Mouse (Mus musculus) 3134 (cell line): ENCODE data around the gene Acot6.
A peak's percentile ranks its signal among the peaks of the same experiment; 100 is the strongest.
"Not testable (repeated sequence)": the region's sequence is repeated elsewhere in the genome, so short reads cannot be mapped to it uniquely, and the experiment has no call there.

Experiments used
- DNase-seq: peaks from one replicate; pipeline ENCODE4 v3.0.0-alpha.2; 2011; ENCODE audit warnings: low spot score; ENCODE audit not compliant: insufficient read length; ENCODE audit errors: extremely low read depth

Acot6 gene

DNA sequence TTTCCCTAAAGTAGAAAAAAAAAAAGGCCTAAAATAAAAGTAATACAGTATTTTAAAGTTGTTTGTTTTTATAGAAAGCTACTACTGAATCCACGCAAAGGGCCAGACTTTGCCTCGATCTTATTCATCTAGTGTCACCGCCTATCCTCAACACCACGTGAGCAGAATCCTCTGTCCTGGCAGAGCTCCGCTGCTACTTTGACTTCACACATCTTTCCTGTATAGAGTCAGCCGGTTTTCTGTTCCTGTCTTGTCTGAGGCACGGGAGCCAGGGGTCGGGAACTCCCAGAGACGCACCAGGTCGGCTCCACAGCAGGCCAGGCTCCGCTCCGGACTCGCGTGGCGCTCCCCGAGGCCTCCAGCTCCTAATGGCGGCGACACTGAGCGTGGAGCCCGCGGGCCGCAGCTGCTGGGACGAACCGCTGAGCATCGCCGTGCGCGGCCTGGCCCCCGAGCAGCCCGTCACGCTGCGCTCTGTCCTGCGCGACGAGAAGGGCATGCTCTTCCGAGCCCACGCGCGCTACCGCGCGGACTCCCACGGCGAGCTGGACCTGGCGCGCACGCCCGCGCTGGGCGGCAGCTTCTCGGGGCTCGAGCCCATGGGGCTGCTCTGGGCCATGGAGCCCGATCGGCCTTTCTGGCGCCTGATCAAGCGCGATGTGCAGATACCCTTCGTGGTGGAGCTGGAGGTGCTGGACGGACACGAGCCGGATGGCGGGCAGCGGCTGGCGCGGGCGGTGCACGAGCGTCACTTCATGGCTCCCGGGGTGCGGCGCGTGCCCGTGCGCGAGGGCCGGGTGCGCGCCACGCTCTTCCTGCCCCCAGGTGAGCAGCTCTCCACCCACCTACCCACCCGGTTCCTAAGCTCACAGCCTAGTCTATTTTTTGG, at the start of gene Acot6:
TSS of gene Acot6 (plus strand) at position 51 of the 889 bp plus-strand sequence.
- DNase-seq = peak; percentile 71

DNA sequence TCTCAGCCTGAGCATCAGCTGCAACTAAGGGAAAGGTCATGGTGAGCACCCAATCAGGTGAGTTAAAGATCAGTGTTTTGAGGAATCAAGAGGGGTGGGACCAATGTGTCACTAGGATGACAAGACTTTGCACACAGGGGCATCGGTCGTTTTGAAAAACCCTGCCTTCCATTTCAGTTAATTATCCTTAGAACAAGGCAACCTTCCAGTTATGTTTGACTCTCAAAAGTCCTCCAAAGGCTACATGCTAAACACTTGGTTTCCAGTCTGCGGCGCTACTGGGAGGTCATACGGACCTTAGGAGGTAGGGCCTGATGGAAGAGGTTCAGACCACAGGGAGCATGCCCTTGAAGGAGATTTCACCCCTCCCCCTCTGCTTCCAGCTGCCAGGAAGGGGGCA, 49.7 kb upstream of the Acot6 start:
- not testable (repeated sequence) for DNase-seq

DNA sequence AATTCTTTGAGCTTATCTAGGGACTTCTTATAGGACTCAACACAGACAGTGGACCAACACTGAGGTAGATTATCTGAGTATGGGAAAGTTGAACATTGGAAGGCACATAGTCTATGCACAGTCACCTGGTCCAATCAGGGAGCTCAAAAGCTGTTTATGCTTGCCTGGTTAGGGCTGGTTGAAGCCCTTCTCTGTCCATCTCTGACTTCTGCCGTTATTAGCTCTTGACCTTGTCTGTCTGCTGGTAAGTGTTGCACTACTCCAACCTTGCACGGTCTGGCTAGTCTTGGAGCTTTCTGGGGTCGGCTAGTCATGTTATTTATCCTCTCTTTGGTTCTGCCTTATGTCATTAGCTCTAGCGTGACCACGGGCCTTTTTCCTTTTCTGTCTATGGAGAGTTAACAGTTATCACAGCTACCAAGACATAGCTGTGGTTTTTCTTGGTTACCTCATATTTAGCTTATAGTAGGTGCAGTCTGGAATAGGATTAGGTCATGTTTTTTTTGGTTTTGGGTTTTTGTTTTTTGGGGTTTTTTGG, 48.4 kb upstream of the Acot6 start, which contains the start of gene Acot3:
TSS of gene Acot3 (plus strand) at position 208 of the 538 bp plus-strand sequence.
- no peak for DNase-seq

GRCm38 (mm10) chr12:84052609-84053008, 47.8 kb upstream of the Acot6 start:
- no peak for DNase-seq

DNA sequence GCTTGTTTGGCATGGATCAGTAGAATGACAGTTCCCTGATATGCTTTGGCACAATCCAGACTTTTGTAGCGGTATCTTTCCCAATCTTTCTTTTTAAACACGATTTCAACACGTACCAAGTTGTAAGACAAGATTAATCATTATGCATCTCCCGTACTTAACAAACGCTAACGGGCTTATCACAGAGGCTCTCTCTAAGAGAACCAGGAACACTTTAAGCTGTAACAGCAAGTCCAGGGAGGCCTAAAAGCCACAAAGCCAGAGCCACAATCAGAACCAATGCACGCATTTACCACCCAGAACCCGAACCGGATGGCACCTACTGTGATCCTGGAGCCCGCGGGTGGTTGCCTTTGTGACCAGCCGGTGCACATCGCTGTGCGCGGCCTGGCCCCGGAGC, 47.3 kb upstream of the Acot6 start:
- no peak for DNase-seq

DNA sequence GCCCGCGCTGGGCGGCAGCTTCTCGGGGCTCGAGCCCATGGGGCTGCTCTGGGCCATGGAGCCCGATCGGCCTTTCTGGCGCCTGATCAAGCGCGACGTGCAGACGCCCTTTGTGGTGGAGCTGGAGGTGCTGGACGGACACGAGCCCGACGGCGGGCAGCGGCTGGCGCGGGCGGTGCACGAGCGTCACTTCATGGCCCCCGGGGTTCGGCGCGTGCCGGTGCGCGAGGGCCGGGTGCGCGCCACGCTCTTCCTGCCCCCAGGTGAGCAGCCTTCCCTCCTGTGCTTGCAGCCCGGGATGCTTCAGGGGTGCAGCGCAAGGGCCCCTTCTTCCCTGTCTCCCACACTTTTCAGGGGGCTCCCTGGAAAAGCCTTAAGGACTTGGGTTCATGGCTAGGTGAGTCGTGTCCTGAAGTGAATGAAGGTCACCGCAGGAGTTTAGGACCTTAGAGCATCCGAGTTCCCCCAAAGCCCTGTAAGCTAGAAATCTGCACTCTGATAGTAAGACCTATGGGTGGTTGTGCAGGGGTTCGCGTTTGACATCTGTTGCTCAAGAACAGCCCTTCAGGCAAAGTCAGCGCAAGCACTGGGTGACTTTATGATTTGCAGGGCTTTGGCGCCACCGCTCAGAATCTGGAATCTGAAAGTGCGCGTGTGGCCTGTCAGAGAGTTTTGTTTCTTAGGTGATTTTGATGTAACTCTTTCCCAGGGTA, 46.6 kb upstream of the Acot6 start:
- DNase-seq = no peak

DNA sequence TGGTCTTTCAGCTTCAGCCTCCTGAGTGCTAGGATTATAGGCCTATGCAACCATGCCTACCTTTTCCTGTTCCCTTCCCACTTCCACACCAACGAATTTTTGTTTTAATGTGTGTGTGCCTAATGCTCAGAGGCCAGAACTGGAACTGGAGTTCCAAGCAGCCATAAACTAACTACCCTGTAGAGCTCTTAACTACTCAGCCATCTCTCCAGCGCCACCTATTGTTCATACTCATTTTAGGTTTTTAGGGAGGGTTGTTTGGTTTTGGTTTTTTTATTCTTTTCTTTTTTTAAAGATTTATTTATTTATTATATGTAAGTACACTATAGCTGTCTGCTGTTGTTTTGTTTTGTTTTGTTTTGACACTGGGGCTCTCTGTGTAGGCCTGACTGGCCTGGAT, 39.5 kb upstream of the Acot6 start:
- DNase-seq = no peak

- no peak for DNase-seq
Observed at GRCm38 (mm10) chr12:84062336-84062735, 38.1 kb upstream of the Acot6 start.

DNA sequence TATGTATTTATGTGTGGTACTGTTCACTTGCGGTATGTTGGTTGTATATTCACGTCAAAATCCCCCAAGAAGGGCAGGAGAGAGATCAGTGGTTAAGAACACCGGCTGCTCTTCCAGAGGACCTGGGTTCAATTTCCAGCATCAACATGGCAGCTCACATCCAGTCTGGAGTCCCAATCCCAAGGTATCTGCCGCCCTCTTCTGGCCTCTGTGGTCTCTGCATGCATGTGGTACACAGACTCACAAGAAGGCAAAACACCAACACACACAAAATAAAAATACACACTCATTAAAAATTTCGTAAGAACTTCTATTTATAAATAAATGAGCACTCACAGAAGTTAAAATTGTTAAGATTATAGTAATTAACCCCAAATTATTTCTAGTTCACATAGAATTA, 37.2 kb upstream of the Acot6 start:
- DNase-seq = no peak

- DNase-seq = no peak
Observed at GRCm38 (mm10) chr12:84063833-84064232, 36.6 kb upstream of the Acot6 start.

DNA sequence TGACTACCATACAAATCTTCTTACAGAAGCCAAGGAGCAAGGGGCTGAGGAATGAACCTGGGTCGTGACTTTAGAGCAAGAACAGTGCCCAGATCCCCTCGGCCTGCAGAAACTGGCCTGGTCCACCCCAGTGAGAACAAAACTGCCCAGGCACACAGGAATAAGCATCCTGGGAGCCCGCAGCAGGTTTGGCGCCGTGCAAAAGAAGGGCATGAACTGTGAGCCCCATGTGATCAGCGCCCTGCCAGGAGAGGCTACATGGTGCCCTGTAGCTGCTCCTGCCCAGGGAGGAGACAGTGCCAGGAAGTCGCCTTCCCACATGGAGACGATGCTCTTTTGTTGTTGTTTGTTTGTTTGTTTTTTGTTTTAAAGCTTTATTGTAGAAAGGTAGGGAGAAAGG, 35.8 kb upstream of the Acot6 start:
- DNase-seq = no peak

- no peak for DNase-seq
Observed at GRCm38 (mm10) chr12:84067752-84068151, 32.7 kb upstream of the Acot6 start.

GRCm38 (mm10) chr12:84068296-84068695, 32.2 kb upstream of the Acot6 start:
- no peak for DNase-seq

DNA sequence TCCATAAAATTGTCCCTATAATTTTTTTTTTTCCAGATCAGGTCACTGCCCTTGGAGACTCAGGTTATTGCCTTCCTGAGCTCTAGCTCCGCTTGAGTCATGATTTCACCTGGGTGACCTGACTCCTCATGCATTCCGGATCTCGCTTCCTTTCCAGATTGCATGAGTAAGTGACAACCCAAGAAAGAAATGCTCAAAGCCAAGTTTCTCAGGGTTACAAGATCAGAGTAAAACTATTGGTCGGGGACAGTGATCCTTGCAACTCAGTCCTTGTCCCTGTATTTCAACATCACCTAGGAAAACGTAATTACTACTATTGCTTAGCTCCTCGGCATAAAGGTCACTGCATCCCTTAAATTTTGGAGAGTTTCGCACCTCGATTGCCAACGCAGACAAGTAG, 31.5 kb upstream of the Acot6 start, which contains the start of gene Acot5:
TSS of gene Acot5 (plus strand) at position 340 of the 400 bp plus-strand sequence.
- no peak for DNase-seq

DNA sequence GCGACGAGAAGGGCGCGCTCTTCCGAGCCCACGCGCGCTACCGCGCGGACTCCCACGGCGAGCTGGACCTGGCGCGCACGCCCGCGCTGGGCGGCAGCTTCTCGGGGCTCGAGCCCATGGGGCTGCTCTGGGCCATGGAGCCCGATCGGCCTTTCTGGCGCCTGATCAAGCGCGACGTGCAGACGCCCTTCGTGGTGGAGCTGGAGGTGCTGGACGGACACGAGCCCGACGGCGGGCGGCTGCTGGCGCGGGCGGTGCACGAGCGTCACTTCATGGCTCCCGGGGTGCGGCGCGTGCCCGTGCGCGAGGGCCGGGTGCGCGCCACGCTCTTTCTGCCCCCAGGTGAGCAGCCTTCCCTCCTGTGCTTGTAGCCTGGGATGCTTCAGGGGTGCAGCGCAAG, 30.9 kb upstream of the Acot6 start:
- DNase-seq = not testable (repeated sequence)

DNA sequence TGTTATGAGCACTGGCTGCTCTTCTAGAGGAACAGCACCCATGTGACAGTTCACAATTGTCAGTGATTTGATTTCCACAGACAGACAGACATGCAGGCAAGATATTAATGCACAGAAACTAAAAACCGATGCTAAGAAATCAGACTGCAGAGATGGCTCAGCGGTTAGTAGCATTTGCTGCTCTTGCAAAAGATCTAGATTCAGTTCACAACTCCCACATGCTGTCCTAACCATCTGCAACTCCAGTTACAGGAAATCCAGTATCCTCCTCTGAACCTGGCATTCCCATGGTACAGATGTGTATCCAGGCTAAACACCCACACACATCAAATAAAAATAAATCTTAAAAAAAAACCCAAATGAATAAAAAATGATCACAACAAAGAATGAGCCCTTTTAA, 28.8 kb upstream of the Acot6 start:
- DNase-seq = no peak

DNA sequence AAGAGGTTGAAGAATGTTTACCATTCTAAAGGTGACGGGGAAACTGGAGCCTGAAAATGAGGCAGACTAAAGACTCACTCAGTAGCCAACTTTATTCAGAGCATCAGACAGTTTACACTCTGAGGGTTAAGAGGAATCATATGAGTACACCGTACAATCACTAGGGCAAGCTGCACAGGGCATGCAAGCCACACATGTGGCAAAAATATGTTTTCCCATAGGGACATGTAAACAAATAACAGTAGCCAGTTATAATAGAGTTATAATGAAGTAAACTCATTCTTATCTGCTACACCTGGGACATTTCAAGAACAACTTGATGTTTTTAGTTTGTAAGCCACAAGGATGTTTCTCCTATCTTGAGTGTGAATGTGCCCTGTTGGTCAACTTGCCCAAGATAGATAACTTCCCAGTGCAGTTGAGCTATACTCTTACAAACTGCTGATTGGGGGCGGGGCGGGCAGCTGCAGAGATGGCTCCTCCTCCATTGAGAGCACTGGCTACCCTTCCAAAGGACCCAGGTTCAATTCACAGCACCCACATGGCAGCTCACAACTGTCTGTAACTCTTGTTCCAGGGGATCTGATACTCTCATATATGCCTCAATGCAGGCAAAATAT, 23.0 kb upstream of the Acot6 start:
- DNase-seq = no peak

DNA sequence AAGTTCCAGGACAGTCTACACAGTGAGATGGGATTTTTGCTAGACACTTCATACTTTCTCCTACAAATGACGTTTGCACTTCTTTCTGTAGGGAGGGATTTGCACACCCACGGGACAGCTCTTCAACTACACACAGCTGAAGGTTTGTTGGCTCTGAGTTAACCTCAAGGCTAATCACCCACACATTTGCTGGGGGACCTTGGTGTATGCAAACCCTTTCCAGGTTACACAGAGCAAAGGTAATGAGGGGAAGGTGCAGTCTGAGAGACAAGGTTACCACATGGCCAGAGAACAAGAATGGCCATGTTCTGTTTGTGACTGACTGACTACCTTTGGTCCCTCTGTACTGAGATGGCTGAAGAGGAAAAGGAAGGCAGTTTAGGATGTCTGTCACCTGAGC, 16.6 kb upstream of the Acot6 start:
- DNase-seq = no peak

DNA sequence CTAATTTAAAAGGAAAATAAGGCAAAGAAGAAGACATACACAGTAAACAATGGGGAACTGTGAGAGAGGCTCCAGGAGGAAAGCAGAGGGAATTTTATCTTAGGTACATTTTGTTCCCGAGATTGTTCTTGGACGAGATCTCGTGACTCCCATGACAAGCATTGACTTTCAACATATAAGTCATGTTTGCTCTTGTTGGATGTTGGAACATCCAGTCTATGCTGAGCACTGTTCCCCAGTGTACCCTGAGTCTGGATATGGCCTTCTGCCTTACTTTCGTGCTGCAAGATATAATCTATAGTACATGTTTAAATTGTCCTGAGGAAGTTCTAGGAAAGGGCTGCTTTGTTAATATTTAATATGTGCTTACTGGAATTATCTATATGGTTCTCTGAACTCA, 15.9 kb upstream of the Acot6 start:
- DNase-seq = no peak

DNA sequence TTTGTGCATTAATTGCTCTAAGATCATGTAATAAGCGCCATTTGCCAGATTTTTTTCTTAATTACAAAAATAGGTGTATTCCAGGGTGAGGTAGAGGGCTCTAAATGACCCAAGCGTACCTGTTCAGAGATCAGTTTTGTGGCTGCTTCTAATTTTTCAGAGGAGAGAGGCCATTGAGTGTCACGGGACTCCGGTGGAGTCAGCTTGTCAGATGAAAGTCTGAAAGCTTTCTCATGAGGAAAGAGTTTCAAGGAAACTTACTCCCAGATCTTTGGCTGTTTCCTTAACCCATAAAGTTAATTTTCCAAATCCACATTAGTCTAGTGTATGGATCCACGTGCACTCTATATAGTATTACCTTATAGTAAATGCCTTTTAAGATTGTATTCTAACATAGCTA, 5.8 kb upstream of the Acot6 start:
- not testable (repeated sequence) for DNase-seq

DNA sequence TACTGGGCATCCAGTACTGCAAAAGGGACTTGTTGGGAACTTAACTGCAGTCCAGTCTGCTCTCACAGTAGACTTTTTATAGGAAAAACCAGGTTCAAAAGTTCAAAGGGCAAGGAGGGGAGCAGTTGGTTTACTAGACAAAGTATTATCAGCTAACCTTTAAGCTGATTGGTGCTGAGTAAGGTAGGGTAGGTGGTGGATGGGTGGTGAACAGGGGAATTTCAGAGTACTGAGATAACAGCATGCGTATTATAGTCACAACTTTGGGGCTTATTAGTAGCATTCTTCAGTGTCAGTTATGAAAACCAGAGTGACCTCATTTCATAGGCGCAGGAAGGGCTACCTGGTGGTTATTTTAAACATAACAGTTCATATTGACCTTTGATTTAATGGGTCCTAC, 849 bp upstream of the Acot6 start:
- DNase-seq = no peak
